Mouse (Mus musculus) E14TG2a.4 (cell line): ENCODE measurements around the gene Pcyt2.

Source experiments
- CTCF ChIP-seq: conservative IDR thresholded peaks from 2 replicates; pipeline ENCODE4 v1.5.1; 2014; ENCODE audit warnings: low read length
- NANOG ChIP-seq: IDR thresholded peaks from 2 replicates; pipeline ENCODE4 v1.6.1; 2014; ENCODE audit warnings: borderline replicate concordance, low read length, mixed read lengths
- POU5F1 ChIP-seq: IDR thresholded peaks from 2 replicates; pipeline ENCODE4 v1.6.1; 2014; ENCODE audit warnings: low read length, borderline replicate concordance

GRCm38 (mm10) chr11:120626785-120627467 is 9.2 kb upstream of the Pcyt2 start:
- TF ChIP-seq CTCF, result no peak
- no peak for TF ChIP-seq POU5F1
- TF ChIP-seq NANOG, result no peak
